Mouse (Mus musculus) liver, postnatal 0 days (tissue): ENCODE data around the gene Ebp.

Experiments
- CTCF ChIP-seq: sonication (generic); IDR thresholded peaks from 2 replicates; pipeline ENCODE4 v1.5.1; 2016; ENCODE audit warnings: antibody characterized with exemption, low read depth
- EP300 ChIP-seq: IDR thresholded peaks from 2 replicates; pipeline ENCODE4 v1.6.1; 2016; ENCODE audit warnings: antibody characterized with exemption, low read depth, mild to moderate bottlenecking

DNA sequence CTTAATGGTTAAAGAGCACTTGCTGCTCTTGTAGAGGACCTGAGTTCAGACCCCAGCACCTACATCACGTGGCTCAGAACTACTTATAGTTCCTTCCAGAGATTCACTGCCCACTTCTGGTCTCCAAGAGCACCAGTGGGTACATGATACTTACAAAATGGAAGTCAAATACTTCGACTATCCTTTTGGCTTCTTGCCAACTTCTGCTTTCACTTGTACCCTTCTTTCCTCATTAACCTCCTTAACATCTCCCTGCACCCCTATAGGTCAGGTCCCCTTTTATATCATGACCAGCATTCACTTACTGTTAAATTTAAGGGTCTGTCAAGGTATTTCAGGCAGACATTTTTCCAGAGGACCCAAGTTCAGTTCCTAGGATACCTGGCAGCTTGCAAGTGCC lies 57.4 kb downstream of the Ebp start:
- TF ChIP-seq CTCF (no peak), EP300 (no peak)
